Mouse (Mus musculus) retina, postnatal 7 days (tissue): ENCODE data around the gene Olfr345.

ENCODE experiments used
- DNase-seq: peaks from one replicate; pipeline ENCODE4 v3.0.0-alpha.2; 2012; ENCODE audit warnings: low read depth, low spot score

The Olfr345 gene

DNA sequence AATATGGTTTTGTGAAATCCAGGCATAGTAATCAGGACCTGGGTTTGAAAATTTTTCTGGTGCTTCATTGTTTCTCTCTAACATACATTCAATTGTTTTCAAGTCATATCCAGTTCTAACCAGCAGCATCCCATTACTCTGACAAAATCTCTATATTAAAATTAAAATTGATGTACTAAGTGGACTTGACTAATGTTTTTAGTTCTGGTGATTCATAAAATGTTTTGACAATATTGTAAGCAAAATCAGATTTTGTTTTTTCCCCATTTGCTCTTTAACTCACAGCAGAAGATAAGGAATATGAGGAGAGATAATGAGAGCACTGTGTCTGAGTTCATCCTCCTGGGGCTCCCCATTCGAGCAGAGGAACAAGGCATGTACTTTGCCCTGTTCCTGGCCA lies at the start of gene Olfr345:
Olfr345 (plus strand) TSS at position 301 of the 400 bp plus-strand sequence.
- no peak for DNase-seq

DNA sequence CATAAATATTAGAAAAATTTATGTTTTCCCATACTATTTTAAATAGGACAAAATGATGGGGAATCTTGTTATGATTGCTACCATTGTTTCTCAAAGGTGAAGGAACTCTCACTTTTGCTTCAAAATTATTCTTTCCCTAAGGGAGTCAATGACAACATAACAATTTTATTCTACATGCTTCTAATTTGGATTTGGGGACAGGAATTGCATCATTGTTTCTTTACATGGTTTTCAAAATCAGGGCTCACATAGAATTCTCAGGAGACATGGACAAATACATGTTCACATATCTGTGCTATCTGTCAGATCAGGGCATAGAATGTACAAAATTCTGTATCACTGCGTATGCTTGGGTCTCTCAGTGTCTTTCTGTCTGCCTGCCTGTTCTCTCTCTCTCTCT lies 45.6 kb downstream of the Olfr345 start, which contains the start of gene Olfr346:
Olfr346 (plus strand) TSS at position 301 of the 400 bp plus-strand sequence.
- no peak for DNase-seq
